Mouse (Mus musculus): Measurements from ENCODE around the gene Apba1. TPM values are rescaled to one million over a fixed set of nuclear protein-coding genes. Genes with fewer than 3 reads are reported as not detected.

Apba1 gene
- polyA plus RNA-seq, 1 experiment from 2014 or later, result 0.52 TPM

DNA sequence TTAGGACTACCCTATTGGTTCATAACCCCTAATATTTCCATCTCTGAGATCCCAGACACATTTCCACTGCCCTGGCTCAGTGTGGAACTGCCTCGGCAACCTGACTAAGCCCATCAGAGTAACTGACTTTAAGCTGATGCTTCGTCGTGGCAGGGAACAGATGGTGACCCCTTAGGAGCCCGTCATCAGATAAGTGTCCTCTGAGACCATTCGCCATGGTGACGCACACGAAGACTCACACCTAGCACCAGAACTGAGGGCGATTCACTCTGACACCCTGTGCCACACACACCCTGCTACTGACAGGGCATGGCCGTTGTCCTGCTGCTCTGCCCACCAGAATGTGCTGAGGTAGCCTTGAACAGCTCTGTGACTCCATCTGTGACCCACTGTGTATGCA, 166.1 kb downstream of the Apba1 start:
- no peak for DNase-seq (ENCODE audit: low spot score)

DNA sequence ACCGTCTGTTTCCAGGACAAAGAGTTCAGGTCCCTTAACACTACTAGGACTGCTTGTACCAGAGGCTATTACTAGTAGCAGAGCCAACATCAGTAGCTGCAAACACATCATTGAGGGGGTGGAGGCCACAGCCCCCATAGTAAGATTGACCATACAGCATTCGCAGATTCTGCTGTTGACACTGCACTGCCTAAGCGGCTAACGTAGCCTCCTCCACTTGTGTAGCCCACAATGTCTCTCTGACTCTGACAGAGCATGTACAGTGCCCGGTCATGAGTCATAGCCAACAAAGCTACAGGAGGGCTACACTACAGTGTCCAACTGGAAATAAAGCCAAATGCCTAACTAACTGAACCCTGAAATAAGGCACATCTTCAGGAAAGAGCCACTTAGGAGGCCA, 166.9 kb downstream of the Apba1 start:
- DNase-seq (ENCODE audit: low spot score), result no peak

- no peak for DNase-seq (ENCODE audit: low spot score)
Measured at GRCm38 (mm10) chr19:23930826-23931225, 172.1 kb downstream of the Apba1 start.

- no peak for DNase-seq (ENCODE audit: low spot score)
Measured at GRCm38 (mm10) chr19:23941422-23941949, 182.8 kb downstream of the Apba1 start.

- DNase-seq (ENCODE audit: low spot score), result no peak
Measured at GRCm38 (mm10) chr19:23942886-23943285, 184.2 kb downstream of the Apba1 start.

- no peak for DNase-seq (ENCODE audit: low spot score)
Measured at GRCm38 (mm10) chr19:23946026-23946685, 187.5 kb downstream of the Apba1 start.

DNA sequence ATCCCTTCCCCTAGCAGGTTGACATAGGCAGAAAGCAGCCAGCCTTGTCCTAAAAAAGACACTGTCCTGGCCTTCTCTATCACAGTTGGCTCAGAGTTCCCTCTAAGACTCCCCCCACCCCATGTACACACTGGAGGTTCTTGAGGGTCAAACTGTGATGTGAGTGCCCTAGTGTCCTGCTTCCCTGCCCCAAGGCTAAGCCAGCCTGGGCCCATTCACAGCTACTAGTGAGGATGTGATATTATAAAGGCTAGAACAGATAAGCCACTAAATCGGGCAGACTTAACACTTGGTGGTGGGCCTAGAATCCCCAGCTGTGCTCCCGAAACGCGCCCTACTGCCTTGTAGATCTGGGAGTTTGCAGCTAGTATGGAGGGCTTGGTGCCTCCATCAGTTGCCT, 188.1 kb downstream of the Apba1 start:
- DNase-seq (ENCODE audit: low spot score), result no peak

DNA sequence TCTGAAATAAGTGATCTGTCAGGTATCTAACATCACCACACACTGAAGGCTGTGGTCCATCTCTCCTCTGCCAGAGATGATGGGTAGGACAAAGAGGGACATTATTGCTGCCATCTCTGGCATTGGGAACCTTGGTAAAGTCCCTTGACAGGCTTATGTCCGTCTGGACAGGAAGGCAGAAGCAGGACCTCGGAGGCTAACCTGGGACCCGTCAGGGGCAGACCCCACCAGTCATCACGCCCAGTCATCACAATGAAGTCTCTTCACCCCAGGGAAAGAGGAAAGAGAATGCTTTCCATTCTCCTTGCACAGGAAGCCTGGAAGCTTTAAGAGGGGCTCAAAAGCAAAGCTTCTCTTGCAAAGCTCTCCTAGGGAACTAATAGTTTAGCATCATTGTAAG, 189.2 kb downstream of the Apba1 start:
- no peak for DNase-seq (ENCODE audit: low spot score)

- no peak for DNase-seq (ENCODE audit: low spot score)
Measured at GRCm38 (mm10) chr19:23948301-23949000, 189.8 kb downstream of the Apba1 start.

DNA sequence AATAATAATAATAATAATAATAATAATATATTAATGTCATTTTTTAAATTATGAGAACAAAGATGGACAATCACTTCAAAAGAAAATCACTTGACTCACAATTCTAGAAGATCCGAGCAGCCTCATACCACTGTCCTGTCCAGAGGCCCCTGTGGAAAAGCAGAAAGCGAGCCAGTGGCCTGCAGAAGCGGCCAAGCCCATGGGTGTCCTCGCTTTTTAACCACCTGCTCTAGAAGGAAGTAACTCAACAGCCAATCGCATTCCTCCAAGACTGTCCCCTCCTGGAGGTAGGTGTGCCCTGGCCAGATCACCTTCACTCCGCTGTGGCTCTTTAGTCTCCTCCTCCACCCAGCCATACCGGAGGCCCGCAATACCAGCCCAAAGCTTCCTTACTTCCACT, 196.8 kb downstream of the Apba1 start:
- DNase-seq (ENCODE audit: low spot score), result no peak

DNA sequence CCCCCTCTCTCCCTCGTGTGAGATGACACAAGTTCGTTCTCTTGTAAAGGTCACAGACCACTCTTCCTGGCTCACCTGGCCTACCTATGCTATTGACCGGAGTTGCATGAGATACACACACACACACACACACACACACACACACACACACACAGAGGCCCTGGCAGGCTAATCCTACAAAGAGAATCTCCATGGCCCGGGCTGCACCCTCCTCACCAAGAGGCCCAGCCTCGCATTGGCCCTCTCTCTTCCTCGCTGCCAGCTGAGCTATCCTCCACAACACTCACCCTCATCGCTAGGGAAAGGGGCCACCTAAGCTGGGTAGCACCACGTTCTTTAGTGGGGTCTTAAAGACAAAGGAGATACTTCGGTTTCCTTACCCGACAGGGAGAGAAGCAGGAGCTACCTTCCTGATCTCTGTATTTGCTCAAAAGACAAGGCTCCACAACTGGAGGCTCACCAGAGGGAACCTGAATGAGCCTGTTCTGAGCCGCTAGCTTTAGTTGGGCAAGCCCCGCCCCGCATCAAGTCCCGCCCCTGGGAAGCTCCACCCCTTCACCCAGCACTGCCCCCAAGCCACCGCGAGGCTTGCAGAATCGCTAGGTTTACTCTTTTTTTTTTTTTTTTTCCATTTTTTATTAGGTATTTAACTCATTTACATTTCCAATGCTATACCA, 197.8 kb downstream of the Apba1 start:
- DNase-seq (ENCODE audit: low spot score), result no peak

DNA sequence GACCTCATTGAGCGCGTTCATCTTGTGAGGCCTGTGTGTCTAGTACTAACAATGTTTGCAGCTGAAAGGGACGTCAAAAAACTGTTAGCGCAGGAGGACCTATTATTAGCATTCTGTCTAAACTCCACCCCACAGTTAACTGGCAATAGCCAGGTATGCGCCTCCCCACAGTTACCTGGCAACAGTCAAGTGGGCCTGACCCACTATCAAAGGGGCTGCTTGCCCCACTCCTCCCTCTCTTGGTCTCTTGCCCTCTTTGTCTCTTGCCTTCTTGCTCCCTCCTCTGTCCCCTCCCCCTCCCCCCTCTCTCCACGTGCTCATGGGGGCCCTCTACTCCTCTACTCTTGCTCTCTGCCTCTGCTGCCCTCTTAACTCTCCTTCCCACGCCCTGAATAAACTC, 198.9 kb downstream of the Apba1 start:
- DNase-seq (ENCODE audit: low spot score), result no peak

GRCm38 (mm10) chr19:23958925-23959324, 200.2 kb downstream of the Apba1 start:
- DNase-seq (ENCODE audit: low spot score), result no peak

- DNase-seq (ENCODE audit: low spot score), result no peak
Measured at GRCm38 (mm10) chr19:23959870-23960269, 201.2 kb downstream of the Apba1 start.

GRCm38 (mm10) chr19:23960275-23960674, 201.6 kb downstream of the Apba1 start:
- no peak for DNase-seq (ENCODE audit: low spot score)

- no peak for DNase-seq (ENCODE audit: low spot score)
Measured at GRCm38 (mm10) chr19:23960831-23961447, 202.3 kb downstream of the Apba1 start.

GRCm38 (mm10) chr19:23961516-23961915, 202.8 kb downstream of the Apba1 start:
- DNase-seq (ENCODE audit: low spot score), result peak; percentile 55

DNA sequence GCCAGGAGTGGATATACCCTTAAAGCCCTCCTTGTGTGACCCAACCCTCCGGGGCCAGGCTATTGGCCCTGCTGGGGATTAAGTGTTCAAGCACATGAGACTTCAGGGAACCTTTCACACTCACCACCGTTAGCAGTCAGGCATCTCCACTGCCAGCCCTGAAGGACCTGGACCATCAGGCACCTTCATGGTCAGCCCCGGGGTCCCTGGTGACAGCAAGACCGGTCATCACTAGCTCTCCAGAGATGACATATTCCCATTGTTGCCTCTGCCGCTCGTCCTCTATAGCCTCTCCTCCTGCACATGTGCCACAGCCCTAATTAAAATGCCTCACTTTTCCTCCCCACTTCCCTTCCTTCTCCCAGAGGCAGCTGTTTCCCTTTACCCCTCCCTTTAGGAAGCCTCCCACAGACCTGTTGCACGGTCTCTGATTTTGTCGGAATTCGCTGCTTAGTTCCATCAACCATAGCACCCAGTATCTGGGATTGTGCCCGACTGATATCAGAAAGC, 205.8 kb downstream of the Apba1 start:
- DNase-seq (ENCODE audit: low spot score), result no peak

DNA sequence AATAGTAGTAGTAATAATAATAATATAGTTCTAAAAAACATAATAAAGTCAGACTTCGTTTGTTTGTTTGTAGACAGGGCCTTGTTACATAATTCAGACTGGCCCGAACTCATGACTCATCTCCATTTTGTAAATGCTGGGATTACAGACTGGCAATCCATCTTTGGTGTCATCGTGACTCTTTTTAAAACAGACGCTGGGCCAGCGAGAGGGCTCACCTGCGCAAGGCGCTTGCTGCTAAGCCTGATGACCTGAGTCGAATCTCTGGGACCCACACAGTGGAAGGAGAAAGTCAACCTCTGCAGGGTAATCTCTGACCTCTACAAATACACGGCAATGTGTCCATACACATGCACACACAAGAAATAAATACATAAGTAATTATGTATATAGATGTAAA, 207.7 kb downstream of the Apba1 start:
- DNase-seq (ENCODE audit: low spot score), result no peak

DNA sequence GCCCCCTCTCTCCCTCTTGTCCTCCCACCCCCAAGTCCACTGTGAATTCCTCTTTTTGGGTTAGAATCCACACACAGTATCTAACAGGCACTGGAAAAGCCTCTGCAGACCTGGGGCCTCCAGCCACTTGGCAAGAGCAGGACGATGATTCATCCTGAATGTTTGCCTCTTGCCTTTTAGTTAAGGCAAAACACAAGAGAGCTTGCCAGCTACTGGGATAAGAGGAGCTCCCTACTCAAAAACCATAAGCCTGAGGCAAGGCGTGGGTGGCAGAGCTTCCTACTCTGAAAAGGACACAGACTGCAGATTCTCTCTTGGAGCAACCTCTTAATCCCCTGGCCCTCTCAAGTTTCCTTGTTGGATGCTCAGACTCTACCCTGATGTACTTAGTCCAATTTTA, 208.5 kb downstream of the Apba1 start:
- no peak for DNase-seq (ENCODE audit: low spot score)

DNA sequence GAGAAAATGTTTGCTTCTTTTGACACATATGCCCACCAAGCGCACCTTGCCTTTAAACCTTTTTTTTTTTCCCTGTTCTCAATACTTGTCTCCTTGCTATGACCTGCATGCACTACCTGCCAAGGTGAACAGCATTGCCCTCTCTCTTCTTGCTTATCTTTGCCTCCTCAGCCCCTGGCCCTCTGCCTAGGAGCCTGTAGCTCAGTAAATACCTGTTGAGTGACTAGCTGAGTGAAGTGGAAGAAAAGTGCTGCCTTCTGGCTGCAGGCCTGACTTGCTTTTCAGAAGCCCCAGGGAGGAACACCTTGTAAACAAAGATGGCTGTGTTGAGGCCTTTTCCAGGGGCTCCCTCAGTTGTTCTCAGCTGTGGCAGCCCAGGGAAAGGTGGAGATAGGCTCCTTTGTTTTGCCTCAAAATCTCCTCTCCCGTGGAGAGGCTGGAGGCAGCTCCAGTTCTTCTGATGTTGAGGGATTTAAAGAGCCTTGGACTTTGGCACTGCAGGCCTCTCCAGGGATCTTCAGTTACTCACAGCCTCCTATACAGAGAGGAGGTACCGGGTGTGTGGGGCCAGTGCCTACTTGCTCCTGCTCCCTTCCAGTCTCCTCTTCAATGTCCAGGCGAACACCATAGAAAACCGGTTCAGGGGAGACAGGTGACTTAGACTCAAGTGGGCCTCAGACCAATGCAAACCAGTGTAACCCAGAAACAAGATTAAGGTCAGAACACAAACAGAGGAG, 209.6 kb downstream of the Apba1 start:
- no peak for DNase-seq (ENCODE audit: low spot score)
